Mouse (Mus musculus) CD4-positive helper T cell, adult 2 months (primary cell): Measurements from ENCODE around the gene Sgcd.

Source experiments
- DNase-seq: peaks from one replicate; pipeline ENCODE4 v3.0.0-alpha.2; 2012; ENCODE audit warnings: low read depth, missing footprints, low spot score

Sgcd gene

DNA sequence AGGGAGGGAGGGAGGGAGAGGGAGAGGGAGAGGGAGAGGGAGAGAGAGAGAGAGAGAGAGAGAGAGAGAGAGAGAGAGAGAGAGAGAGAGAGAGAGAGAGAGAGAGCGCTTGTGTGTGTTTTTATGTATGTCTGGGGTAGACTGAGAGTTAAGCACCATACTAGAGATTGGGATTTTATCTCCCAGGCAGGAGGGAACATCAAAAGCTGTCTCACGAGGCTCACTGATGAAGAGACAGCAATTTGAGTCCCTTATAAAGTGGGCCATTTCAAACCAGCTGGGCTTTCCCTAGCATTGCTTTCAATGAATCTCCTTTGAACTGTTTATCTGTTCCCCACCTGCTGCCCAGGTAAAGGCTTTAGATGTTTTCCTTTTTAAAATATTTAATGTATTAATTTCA, 973.1 kb downstream of the Sgcd start:
- no peak for DNase-seq

DNA sequence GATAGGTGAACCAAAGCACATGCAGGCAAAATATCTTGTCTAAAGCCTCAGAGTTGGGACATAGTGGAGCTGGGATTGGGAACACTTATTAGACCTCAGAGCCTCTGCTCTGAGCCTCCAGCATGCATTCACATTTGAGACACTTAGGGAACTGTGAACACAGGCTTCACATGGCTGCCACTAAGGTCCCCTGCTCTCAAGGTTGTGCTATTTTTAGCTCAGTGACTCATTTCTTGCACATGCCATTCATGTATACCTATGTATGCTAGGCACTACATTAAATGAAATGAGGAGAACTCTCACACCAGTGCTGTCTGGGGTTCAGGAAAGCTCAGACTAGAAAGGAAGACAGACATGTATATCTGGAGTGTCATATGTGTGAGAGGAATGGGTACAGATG, 974.5 kb downstream of the Sgcd start:
- no peak for DNase-seq

DNA sequence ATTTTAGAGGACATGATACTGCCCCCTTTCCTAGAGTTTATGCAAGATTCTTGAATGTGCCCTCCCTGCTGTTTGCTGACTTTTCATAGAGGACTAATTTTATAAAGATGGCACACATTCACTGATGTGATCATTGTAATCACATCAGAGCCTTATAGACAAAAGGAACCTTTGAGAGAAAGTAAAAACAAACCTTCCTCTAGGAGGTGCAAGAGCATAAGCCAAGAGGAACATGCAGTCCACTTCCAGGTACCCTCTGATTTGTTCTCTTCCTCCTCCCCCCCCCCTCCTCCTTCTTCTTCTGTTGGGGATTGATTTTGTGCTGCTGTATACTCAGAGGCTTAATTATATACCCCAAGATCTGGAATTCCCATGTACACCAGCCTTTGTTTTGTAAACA, 978.6 kb downstream of the Sgcd start:
- no peak for DNase-seq

DNA sequence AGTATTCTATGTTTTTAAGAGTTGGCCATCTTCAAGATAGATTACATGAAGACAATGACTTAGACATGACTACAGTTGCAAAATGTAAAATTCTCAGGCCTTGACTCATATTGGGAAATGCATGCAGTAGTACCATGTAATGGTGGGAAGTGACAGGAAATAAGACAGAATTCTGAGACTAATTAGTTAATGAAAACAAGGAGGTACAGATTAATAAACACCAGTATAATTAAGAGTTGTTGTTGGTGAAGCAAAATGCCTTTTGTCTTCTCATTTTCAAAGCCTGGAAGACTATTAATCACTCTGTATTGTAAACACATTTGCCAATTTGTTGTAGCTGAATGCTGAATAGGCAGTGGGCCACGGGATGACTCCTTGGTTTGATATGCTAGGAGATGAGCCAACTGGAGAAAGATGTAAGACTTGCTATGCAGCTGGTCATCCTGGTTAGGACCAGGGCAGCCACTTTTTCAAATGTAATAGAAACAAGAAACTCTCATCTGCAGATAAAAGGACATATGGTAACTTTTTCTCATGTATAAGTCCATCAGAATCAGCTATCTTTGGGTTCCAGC, 983.4 kb downstream of the Sgcd start:
- DNase-seq: no peak

DNA sequence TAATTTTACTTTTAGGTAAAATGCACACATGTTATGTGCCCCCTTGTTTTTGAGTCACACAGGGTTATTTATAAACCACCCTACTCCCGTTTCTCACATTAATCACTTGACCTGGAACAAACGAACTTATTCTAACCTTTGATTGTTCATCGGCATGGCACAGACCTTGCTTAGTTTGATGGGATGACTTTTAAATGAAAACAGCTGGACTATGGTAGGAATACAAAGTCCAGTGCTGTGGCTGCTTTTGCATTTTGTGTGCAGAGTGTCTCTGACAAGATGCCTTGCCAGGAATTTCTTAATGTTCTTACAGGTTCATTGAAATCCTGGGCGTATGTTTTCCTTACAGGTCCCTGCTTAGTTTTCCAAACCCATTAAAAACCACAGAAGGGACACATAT, 1049.5 kb downstream of the Sgcd start:
- DNase-seq: no peak

DNA sequence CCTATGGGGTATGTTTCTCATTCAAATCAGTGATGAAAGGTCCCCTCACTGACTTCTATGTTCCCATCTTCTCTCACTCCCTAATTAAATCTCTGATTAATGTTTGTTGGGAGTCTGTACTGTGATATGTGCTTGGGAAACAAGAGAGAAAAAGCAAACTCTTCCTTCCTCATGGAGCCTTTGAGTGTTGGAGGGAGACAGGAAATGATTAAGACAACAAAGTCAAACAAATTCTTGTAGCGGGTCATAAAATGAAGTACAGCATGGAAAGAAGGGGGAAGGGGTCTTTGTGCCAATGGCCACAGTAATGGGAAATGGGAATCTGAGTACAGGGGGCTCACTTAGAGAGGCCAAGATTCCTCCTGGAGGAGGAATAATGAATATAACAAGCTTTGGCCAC, 1063.8 kb downstream of the Sgcd start:
- no peak for DNase-seq

DNA sequence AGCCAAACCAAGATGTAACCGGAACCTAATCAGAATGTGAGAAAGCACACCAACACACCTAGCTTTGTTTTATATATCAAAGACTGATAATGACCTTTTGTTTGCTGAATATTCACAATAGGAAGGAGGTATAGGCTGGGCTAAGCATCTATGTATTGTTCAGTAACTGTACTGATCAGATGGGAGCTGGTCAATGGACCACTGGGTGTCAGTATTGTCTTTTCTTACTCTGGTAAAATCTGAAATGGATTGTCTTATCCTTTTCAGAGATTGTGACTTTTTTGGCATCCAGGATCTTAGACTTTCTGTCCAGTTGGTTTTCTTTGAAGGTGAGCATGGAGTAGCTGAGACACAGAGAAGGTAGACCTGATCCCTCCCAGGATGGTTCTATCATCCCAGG, 1068.5 kb downstream of the Sgcd start:
- no peak for DNase-seq

DNA sequence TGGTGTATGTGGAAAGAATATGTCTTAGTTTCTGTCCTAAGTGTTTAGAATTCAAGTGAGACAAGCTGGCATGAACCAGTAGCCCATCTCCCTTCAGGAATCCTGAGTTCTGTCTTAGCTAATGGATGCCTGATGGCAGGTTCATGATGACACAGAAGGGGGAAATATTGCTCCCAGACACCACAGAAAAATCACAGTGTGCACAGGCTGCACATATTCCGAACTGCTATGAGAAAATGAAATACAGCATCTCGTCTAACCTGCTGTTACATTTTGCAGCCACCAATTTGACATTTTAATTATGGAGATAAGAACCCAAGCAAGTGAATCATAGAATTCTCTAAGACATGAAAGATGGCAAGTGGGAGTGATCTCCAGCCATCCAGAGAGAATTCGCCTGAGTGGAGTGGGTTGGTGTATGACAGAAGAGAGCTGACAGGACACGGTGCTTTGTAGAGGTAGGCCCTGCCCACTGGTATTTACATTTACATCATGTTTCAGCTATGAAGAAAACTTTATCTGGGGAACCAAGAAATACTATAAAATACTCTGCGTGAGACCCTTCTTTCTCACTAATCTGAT, 1076.0 kb downstream of the Sgcd start:
- DNase-seq: no peak

DNA sequence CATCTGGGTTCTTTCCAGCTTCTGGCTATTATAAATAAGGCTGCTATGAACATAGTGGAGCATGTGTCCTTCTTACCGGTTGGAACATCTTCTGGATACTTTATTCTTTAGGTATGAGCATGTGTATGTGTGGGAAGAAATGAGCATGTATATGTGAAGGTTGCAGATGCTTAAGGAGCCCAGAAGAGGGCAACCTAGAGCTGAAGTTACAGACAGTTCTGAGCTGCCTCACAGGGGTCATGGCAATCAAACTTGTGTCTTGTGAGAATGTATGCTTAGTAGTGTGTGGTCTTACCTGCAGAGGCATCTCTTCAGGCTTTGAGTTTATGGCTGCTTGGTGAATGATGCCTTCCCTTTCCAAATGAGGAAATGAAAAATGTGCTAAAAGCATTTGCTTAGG, 1084.5 kb downstream of the Sgcd start:
- DNase-seq: no peak

DNA sequence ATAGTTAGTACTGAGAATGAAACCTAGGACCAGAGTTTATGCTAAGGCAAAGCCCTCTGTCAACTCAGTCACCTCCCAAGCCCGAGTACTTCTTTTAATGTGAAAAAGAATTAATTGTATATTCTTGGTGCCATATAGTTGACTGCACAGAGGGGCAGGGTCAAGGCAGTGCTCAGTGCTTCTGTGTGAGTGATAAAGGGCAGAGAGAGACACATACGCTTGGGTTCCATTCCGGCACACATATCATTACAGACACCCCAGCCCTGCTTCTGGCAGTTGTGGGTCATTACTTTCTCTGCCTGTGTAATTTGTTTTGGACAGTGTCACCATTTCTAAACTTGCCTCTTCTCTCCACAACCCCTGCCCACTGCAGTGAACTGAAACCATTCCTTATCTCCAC, 1099.7 kb downstream of the Sgcd start:
- no peak for DNase-seq

DNA sequence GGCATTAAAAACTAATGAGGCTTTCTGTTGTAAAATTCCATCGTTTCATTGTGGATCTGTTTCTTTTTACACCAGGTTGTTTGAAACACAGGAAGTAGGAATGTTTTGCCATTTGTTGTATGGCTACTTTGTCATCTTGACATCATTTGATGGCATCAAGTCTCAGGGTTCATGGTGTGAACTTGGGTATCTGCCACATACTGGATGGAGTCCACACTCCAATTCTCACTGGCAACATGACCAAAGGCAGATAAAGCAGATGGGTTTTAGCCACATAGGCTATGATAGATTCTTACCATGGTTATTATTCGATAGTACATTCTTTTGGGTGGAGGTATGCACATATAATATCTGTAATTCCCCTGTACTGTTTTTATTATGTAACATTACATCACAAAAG, 1106.3 kb downstream of the Sgcd start:
- DNase-seq: no peak

DNA sequence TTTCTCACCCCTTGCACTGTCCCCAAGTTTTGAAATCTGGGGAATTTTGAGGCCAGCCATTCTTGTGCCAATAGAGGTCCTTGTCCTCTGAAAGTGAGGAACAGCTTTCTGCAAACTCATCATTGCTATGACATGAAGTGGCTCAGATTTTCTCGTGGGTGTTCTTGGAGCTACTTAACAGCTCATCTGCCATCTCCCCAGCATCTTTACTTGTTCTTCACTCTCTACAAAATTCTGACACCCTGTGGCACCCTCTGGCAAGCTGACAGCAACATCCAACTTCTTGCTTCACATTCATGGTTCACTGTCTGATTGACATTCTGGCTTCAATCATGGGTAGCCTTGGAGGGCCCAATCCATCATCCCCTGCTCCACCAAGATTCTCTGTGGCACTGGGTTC, 1113.0 kb downstream of the Sgcd start:
- DNase-seq: no peak

DNA sequence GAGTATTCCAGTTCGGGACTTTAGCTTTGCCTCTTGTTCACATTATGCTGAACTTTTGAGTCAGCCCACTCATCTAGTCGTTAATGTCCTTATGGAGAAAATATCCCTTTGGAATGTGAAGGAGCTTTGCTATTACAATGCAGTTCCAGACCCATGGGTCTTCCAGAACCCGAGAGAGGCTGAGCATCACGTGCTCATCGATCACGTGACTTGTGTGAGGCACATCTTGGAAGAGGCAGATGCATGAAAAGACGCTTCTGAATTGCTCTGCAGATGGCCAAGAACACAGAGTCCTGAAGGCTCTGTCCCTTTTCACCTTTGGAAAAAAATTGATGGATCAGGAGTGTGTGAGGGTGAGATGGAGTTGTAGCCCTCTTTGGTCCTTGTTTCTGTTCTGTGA, 1120.2 kb downstream of the Sgcd start:
- DNase-seq: no peak

DNA sequence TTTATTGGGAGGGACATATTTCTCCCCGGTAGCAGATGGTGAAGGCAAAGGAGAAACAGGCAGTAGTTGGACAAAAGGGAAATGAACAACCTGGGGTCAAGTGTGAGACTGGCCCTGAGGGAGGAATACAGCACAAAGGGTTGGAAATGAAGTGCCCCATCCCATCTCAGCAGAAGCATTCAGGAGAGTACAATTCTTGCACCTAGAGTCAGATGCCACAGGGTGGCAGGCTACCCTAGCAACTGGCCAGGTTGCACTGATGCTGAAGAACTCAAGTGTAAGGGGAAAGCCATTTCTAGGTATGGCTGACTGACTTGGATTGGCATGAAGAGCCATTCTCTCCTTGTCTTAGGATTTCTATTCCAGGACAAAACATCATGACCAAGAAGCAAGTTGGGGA, 1124.0 kb downstream of the Sgcd start:
- DNase-seq: no peak

DNA sequence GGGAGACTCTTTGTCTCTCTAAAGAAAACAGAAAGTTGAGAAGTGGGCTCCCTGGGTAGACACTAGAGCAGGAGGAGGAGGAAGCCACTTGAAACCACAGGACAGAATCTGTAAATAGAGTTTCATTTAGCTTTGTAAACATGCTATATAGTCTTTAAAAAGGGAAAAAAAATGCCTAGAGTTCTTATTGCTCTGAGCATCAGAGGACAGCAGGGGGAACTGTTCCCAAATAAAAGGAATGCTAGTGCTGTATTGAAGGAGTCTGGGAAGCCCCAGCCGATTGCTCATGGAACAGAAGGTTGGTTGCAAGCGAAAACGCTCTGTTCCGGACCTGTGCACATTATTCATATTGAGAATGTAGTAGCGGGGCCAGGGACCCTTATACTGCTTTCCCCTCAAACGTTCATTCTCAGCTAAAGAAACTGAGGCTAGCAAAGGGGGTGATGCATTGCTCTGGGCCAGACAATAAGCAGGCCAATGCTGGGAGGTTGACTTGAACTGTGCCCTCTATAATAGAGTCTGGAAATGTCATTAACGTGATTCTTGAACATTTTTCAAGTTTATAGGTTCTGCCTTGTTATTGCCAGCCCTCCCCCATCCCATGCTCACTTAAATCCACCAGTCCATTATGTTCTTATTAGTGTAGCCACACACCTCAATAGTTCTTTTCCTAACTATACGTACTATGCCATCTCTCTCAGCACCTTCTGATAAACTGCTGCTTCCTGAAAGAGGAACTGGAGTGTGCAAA, 1140.4 kb downstream of the Sgcd start:
- no peak for DNase-seq

DNA sequence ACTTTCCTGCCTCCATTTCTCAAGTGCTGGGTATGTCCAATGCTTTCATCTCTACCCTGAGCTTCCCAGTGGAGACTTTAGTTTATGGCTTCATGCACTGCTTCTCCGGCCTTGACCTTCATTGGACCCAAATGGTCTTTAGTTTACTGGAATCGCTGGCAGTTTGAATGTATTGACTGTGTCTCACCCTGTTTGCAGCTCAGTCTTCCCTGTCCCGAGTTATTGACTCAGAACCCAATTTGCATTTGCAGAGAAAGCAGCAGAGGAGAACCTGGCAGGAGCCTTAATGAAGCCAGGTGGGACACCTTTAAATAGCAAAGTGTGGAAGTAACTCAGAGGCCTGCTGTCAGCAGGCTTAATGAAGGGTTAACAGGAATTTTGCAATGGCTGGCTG, 1140.9 kb downstream of the Sgcd start:
- DNase-seq: no peak

DNA sequence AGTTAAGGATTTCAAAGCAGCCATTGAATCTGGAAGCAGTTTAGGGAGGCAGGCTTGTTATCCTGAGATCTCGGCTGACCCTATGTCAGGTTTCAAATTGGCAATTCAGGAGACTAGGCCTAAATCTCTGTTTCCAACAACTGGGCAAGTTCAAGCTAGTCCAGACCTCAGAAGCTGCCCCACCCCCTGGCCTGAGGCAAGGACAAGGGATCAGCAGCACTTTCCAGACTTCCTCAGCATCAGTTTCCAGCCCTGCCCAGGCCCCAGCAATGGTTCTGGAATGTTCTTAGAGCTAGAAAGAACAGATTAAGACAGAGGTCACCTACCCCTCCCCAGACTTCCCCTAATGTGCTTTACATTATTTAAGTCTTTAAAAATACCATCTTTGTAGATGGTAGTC, 1142.1 kb downstream of the Sgcd start:
- no peak for DNase-seq
